ENCODE assay signal across 9 mouse cellular contexts in genomic region chr11:56107929-56108328, GRCm38 (mm10).
DNase-seq lines count a peak whose midpoint lies in the region; ATAC-seq lines count a peak whose summit lies in the region.
"Had no signal": no experiment of that assay in that cellular context is flagged by ENCODE, and none has a peak within 500 bp of the region (broad histone marks: within the 10 kb centered on the region; RNA-seq: fewer than 3 reads in every experiment).

No protein-coding gene starts in this region.

- H3K4me1 ChIP-seq in forebrain, embryonic 10.5 days, result peaks cover 9% of the 10 kb centered on the region; the same call in 1 of the 2 replicates
- 0 out of 2 replicates have a peak, but pooled peaks cover 2% of the 10 kb centered on the region for H3K4me1 ChIP-seq in forebrain, embryonic 12.5 days
- no peaks in the 10 kb centered on the region for H3K4me1 ChIP-seq in midbrain, embryonic 15.5 days

- no peak overlapping the region for H3K4me2 ChIP-seq in forebrain, embryonic 12.5 days
- H3K4me2 ChIP-seq in midbrain, embryonic 15.5 days, result no peak overlapping the region

- H3K4me3 ChIP-seq in forebrain, embryonic 10.5 days, result no peak overlapping the region
- H3K4me3 ChIP-seq in forebrain, embryonic 12.5 days (replicated peaks), result no peak overlapping the region
- H3K4me3 ChIP-seq in midbrain, embryonic 15.5 days, result no peak overlapping the region

- H3K9ac ChIP-seq in forebrain, embryonic 12.5 days, result no peak overlapping the region
- no peak overlapping the region for H3K9ac ChIP-seq in midbrain, embryonic 15.5 days

- no peaks in the 10 kb centered on the region for H3K27me3 ChIP-seq in forebrain, embryonic 10.5 days (ENCODE audit: poor library complexity, severe bottlenecking)
- H3K27me3 ChIP-seq in forebrain, embryonic 12.5 days, result no peaks in the 10 kb centered on the region
- H3K27me3 ChIP-seq in midbrain, embryonic 15.5 days (replicated peaks), result no peaks in the 10 kb centered on the region
- H3K27me3 ChIP-seq in splenic B cell, adult 2 months (ENCODE audit: control insufficient read depth, insufficient read depth, low read length, poor library complexity, severe bottlenecking), result no peaks in the 10 kb centered on the region

- no peaks in the 10 kb centered on the region for H3K9me3 ChIP-seq in forebrain, embryonic 10.5 days
- no peaks in the 10 kb centered on the region for H3K9me3 ChIP-seq in forebrain, embryonic 12.5 days
- H3K9me3 ChIP-seq in midbrain, embryonic 15.5 days, result no peaks in the 10 kb centered on the region

- intact Hi-C loops in left cerebral cortex, postnatal 25 days (cut with DNase I), result loop anchor here (1.0 kb wide), 1 partner anchor 95 kb away; no protein-coding TSS in a partner anchor

- H3K27ac ChIP-seq in forebrain, embryonic 10.5 days, result no peak overlapping the region
- H3K27ac ChIP-seq in forebrain, embryonic 12.5 days, result no peak overlapping the region
- H3K27ac ChIP-seq in midbrain, embryonic 15.5 days, result no peak overlapping the region
- H3K27ac ChIP-seq: macrophage had no signal

- DNase-seq in forebrain, embryonic 10.5 days (ENCODE audit: extremely low spot score, low spot score), result peak; percentile 73
- DNase-seq in cerebellum, adult 11-12 months, result peak; percentile 45
- DNase-seq in induced T-regulatory cell, adult 2 months (ENCODE audit: low read depth), result peak; percentile 49
- peak; percentile 64 to 69 for DNase-seq in left cerebral cortex, postnatal 25 days (ENCODE audit: low spot score in 2 of 2)
- DNase-seq in splenic B cell, adult 2 months (ENCODE audit: low read depth, low spot score), result peak; percentile 29

- no peaks in the 10 kb centered on the region for H3K36me3 ChIP-seq in forebrain, embryonic 10.5 days (replicated peaks)
- H3K36me3 ChIP-seq in forebrain, embryonic 12.5 days (replicated peaks), result no peaks in the 10 kb centered on the region
- H3K36me3 ChIP-seq in midbrain, embryonic 15.5 days (replicated peaks), result no peaks in the 10 kb centered on the region
- no peaks in the 10 kb centered on the region for H3K36me3 ChIP-seq in splenic B cell, adult 2 months (ENCODE audit: control insufficient read depth, insufficient read depth, low read length, poor library complexity, severe bottlenecking)

- whole genome bisulfite sequencing in forebrain, embryonic 10.5 days, result 21% methylated on average over 3 of the region's 3 CpGs
- 13% methylated on average over 3 of the region's 3 CpGs for WGBS in forebrain, embryonic 12.5 days
- 8% methylated on average over 3 of the region's 3 CpGs for WGBS in midbrain, embryonic 15.5 days

- no peak for ATAC-seq in forebrain, embryonic 12.5 days (ENCODE audit: low FRiP score)
- peak; percentile 84 for ATAC-seq in frontal cortex, adult (ENCODE audit: low TSS enrichment)
- 0 out of 2 replicates have a peak, but pooled peaks have one; percentile 33 for ATAC-seq in midbrain, embryonic 15.5 days (replicated peaks)
